Mouse (Mus musculus) heart, postnatal 10 days (tissue): ENCODE measurements at regions not wholly inside any gene's neighbourhood (a gene's known extent, or its start where the extent isn't known, plus 50 kb on each side); places are given as distances from the start of the nearest gene placed in this dataset.

Experiments
- DNase-seq, 2 experiments: peaks; one replicate each; pipeline ENCODE4 v3.0.0; 2021
- intact Hi-C: fragments of 180-260 bp; cut with DNase I; formaldehyde crosslinking; loops from one replicate; pipeline ENCODE4 v1.15.1; 2025

DNA sequence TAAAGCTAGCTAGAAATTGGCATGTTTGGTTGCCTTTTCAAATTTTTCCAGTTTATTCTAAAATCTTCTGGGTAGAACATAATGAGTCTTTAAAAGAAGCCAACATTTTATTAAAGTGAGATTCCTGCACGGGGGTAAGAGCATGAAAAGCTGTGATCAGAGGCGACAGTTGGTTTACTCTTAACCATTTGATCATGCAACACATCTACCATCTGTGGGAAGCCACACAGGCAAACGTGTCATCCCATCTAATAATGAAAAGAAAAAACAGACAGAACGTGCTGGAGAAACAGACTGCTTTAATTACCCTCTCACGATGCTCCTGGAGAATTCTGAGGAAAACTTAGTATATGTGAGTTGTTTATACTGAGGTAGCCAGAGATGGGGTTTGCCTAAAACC is 115.4 kb upstream of the Pter start:
- intact Hi-C loops = no loop called here
- DNase-seq = no peak

DNA sequence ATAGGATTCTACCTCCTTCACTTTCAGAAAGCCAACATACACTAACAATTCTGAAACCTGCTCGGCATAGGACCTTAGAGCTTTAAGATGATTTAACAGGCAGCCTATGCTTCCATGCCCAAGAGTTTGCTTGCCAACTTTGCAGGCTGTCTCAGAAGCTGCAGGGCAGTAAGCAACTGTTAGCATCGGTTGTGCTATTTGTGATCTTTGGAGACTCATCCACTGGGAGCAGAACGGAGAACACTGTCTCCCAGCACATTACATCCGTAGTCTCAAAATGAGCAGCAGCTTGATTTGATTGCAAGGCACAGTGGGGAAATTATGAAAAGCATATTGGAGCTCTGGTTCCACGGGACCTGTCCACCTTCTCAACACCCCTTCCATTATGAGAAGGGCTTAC is 108.5 kb upstream of the Pter start:
- no peak for DNase-seq
- intact Hi-C loops = no loop called here

GRCm38 (mm10) chr2:12825902-12826301 is 97.9 kb upstream of the Pter start:
- DNase-seq = no peak
- intact Hi-C loops = no loop called here

GRCm38 (mm10) chr2:12833579-12833978 is 90.3 kb upstream of the Pter start:
- no peak for DNase-seq
- intact Hi-C loops = no loop called here

- DNase-seq = no peak
- intact Hi-C loops = no loop called here
These were observed 57.3 kb upstream of the Pter start for GRCm38 (mm10) chr2:12866543-12866942.

DNA sequence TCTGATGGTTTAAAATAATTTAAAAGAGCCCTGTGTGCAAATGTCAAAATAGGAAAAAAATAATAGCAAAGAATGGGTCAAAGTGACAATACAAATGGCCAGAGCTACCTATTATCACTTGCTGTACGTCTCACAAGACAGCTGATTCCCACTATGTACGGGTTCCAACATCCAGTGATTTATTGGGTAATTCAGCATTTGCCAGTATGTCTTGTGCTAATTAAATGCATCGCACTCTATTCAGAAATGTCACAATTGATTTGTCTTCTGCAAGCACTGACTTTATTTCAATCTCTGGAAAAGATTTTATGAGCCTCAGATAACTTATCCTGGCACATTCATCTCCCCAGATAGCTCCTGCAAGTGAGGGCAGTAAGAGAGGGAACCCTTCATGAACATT is 55.1 kb upstream of the Pter start:
- no peak for DNase-seq
- intact Hi-C loops = no loop called here
